Mouse (Mus musculus): ENCODE measurements at regions not wholly inside any gene's neighbourhood (a gene's known extent, or its start where the extent isn't known, plus 50 kb on each side); places are given as distances from the start of the nearest gene placed in this dataset.

- no peak overlapping the region for H3K27ac ChIP-seq (ENCODE audit: insufficient read depth, low read depth, low read length, poor library complexity, severe bottlenecking)
- H3K4me1 ChIP-seq (ENCODE audit: control insufficient read depth in 2 of 2, insufficient read depth in 2 of 2, low read length in 2 of 2, poor library complexity in 1 of 2): peaks cover 0 to 4% of the 10 kb centered on the region in 2 experiments; a peak in 3 of 4 replicates
- no peak for TF ChIP-seq ZC3H11A (IDR thresholded peaks at IDR 0.05; ENCODE audit: borderline replicate concordance, low read depth, low read length)
- TF ChIP-seq HCFC1 (IDR thresholded peaks at IDR 0.05; ENCODE audit: borderline replicate concordance, insufficient read depth, low read length): no peak
- no peak for TF ChIP-seq ZNF384 (IDR thresholded peaks at IDR 0.05; ENCODE audit: low read depth, low read length)
- no peak for TF ChIP-seq MAFK (IDR thresholded peaks at IDR 0.05; ENCODE audit: insufficient read depth, low read depth, low read length)
- no peak overlapping the region for H3K4me3 ChIP-seq (ENCODE audit: insufficient read depth in 1 of 2, low read depth in 1 of 2, low read length in 2 of 2, poor library complexity in 1 of 2, severe bottlenecking in 1 of 2)
- H3K9ac ChIP-seq (ENCODE audit: insufficient read depth, low read depth, low read length, poor library complexity, severe bottlenecking): no peak overlapping the region
- DNase-seq (ENCODE audit: low read depth, low spot score): no peak
- in situ Hi-C loops (cut with MboI; ENCODE audit: low sequenced_read_pairs in 2 of 2, unreplicated experiment in 2 of 2): no loop called here
- no peaks in the 10 kb centered on the region for H3K9me3 ChIP-seq (ENCODE audit: control insufficient read depth, insufficient read depth, low read depth, low read length)
- H3K36me3 ChIP-seq (ENCODE audit: control insufficient read depth, insufficient read depth, low read length, poor library complexity, severe bottlenecking): no peaks in the 10 kb centered on the region
These were observed 129.5 kb downstream of the Vegfa start for GRCm38 (mm10) chr17:45902668-45903067.

DNA sequence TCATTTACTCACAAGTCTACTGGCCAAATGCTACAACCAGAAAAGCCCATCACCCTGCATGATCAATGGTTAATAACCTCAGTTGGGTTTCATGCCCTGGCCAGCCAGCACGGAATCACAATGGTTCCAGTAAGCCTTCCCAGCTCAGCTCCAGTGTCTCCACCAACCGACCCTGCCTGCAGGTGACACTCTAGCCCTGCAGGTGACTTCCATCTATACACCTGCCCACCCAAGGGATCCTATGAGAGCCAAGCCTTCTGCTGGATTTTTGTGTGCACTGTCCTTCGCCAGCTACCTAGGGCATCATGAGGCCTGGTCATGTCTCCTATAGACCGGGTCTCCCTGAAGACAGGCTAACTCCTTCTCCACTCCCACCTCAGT is 135.3 kb downstream of the Vegfa start:
- H3K36me3 ChIP-seq (ENCODE audit: control insufficient read depth, insufficient read depth, low read length, poor library complexity, severe bottlenecking): no peaks in the 10 kb centered on the region
- no peak overlapping the region for H3K4me3 ChIP-seq (ENCODE audit: insufficient read depth in 1 of 2, low read depth in 1 of 2, low read length in 2 of 2, poor library complexity in 1 of 2, severe bottlenecking in 1 of 2)
- in situ Hi-C loops (cut with MboI; ENCODE audit: low sequenced_read_pairs in 2 of 2, unreplicated experiment in 2 of 2): no loop called here
- no peaks in the 10 kb centered on the region; a peak in 1 of 4 replicates for H3K4me1 ChIP-seq (ENCODE audit: control insufficient read depth in 2 of 2, insufficient read depth in 2 of 2, low read length in 2 of 2, poor library complexity in 1 of 2)
- H3K9ac ChIP-seq (ENCODE audit: insufficient read depth, low read depth, low read length, poor library complexity, severe bottlenecking): no peak overlapping the region
- no peak overlapping the region for H3K27ac ChIP-seq (ENCODE audit: insufficient read depth, low read depth, low read length, poor library complexity, severe bottlenecking)
- no peak for DNase-seq (ENCODE audit: low read depth, low spot score)
- TF ChIP-seq ZC3H11A (IDR thresholded peaks at IDR 0.05; ENCODE audit: borderline replicate concordance, low read depth, low read length) (no peak), CHD2 (IDR thresholded peaks at IDR 0.05; ENCODE audit: low read depth, low read length) (no peak), HCFC1 (IDR thresholded peaks at IDR 0.05; ENCODE audit: borderline replicate concordance, insufficient read depth, low read length) (no peak), MAFK (IDR thresholded peaks at IDR 0.05; ENCODE audit: insufficient read depth, low read depth, low read length) (no peak), ZNF384 (IDR thresholded peaks at IDR 0.05; ENCODE audit: low read depth, low read length) (no peak)
- no peaks in the 10 kb centered on the region for H3K9me3 ChIP-seq (ENCODE audit: control insufficient read depth, insufficient read depth, low read depth, low read length)

GRCm38 (mm10) chr17:45896142-45896921 is 135.8 kb downstream of the Vegfa start:
- Histone ChIP-seq H3K4me3 (ENCODE audit: insufficient read depth in 1 of 2, low read depth in 1 of 2, low read length in 2 of 2, poor library complexity in 1 of 2, severe bottlenecking in 1 of 2) (no peak overlapping the region), H3K9ac (ENCODE audit: insufficient read depth, low read depth, low read length, poor library complexity, severe bottlenecking) (no peak overlapping the region), H3K9me3 (ENCODE audit: control insufficient read depth, insufficient read depth, low read depth, low read length) (no peaks in the 10 kb centered on the region), H3K4me1 (ENCODE audit: control insufficient read depth in 2 of 2, insufficient read depth in 2 of 2, low read length in 2 of 2, poor library complexity in 1 of 2) (no peaks in the 10 kb centered on the region; a peak in 1 of 4 replicates), H3K36me3 (ENCODE audit: control insufficient read depth, insufficient read depth, low read length, poor library complexity, severe bottlenecking) (no peaks in the 10 kb centered on the region), H3K27ac (ENCODE audit: insufficient read depth, low read depth, low read length, poor library complexity, severe bottlenecking) (no peak overlapping the region)
- in situ Hi-C loops (cut with MboI; ENCODE audit: low sequenced_read_pairs in 2 of 2, unreplicated experiment in 2 of 2): no loop called here
- no peak for DNase-seq (ENCODE audit: low read depth, low spot score)
- TF ChIP-seq CHD2 (IDR thresholded peaks at IDR 0.05; ENCODE audit: low read depth, low read length) (no peak), ZC3H11A (IDR thresholded peaks at IDR 0.05; ENCODE audit: borderline replicate concordance, low read depth, low read length) (no peak), HCFC1 (IDR thresholded peaks at IDR 0.05; ENCODE audit: borderline replicate concordance, insufficient read depth, low read length) (no peak), MAFK (IDR thresholded peaks at IDR 0.05; ENCODE audit: insufficient read depth, low read depth, low read length) (no peak), ZNF384 (IDR thresholded peaks at IDR 0.05; ENCODE audit: low read depth, low read length) (no peak)

DNA sequence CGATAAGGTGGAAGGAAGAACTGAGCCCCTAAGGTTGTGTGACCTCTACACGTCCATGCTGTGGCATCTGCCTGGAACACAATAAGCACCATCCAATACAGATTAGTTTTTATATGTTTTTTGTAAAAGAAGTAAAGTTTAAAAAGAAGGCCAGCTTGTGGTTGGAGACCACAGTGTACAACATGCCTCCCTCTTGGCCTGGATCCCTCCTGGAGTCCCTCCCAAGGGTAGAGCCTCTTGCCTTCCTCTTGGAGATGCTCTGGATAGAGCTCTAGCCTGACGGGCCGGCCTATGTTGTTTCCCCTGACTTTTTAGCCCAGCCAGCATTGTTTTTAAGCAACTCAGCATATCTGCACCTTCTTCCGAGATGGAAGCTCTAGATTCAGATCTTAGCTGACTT is 138.0 kb downstream of the Vegfa start:
- Histone ChIP-seq H3K27ac (ENCODE audit: insufficient read depth, low read depth, low read length, poor library complexity, severe bottlenecking) (no peak overlapping the region), H3K4me3 (ENCODE audit: insufficient read depth in 1 of 2, low read depth in 1 of 2, low read length in 2 of 2, poor library complexity in 1 of 2, severe bottlenecking in 1 of 2) (no peak overlapping the region), H3K4me1 (ENCODE audit: control insufficient read depth in 2 of 2, insufficient read depth in 2 of 2, low read length in 2 of 2, poor library complexity in 1 of 2) (peaks cover 0 to 2% of the 10 kb centered on the region in 2 experiments; a peak in 2 of 4 replicates), H3K9me3 (ENCODE audit: control insufficient read depth, insufficient read depth, low read depth, low read length) (no peaks in the 10 kb centered on the region), H3K9ac (ENCODE audit: insufficient read depth, low read depth, low read length, poor library complexity, severe bottlenecking) (no peak overlapping the region), H3K36me3 (ENCODE audit: control insufficient read depth, insufficient read depth, low read length, poor library complexity, severe bottlenecking) (no peaks in the 10 kb centered on the region)
- DNase-seq (ENCODE audit: low read depth, low spot score): no peak
- TF ChIP-seq CHD2 (IDR thresholded peaks at IDR 0.05; ENCODE audit: low read depth, low read length) (no peak), ZNF384 (IDR thresholded peaks at IDR 0.05; ENCODE audit: low read depth, low read length) (no peak), MAFK (IDR thresholded peaks at IDR 0.05; ENCODE audit: insufficient read depth, low read depth, low read length) (no peak), HCFC1 (IDR thresholded peaks at IDR 0.05; ENCODE audit: borderline replicate concordance, insufficient read depth, low read length) (no peak), ZC3H11A (IDR thresholded peaks at IDR 0.05; ENCODE audit: borderline replicate concordance, low read depth, low read length) (no peak)
- in situ Hi-C loops (cut with MboI; ENCODE audit: low sequenced_read_pairs in 2 of 2, unreplicated experiment in 2 of 2): no loop called here
